Mouse (Mus musculus): ENCODE data around the gene Atg7. TPM values are rescaled to one million over a fixed set of nuclear protein-coding genes. Genes with fewer than 3 reads are reported as not detected.

The Atg7 gene
- total and polyA plus RNA-seq, 3 experiments, result 23.2 to 39.8 (median 38.8) TPM

DNA sequence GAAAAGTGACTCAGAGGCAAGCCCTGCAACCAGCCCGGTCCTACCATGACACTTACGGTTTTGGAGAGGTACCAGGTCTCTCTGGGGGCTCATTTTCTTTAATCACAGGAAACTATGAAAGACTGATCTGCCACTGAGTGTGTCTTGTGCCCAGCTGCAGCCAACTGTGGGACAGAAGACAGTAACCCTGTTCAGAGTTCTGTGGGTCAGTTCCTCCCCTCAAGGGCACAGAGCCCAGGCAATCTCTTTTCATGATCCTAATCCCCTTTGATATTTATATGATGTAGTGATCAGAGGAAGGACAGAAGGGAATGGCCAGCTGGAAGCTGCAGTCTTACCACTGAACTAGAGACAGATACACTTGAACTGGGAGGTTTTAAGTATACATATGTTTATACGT is 92.2 kb downstream of the Atg7 start:
- peak; percentile 47 for DNase-seq

DNA sequence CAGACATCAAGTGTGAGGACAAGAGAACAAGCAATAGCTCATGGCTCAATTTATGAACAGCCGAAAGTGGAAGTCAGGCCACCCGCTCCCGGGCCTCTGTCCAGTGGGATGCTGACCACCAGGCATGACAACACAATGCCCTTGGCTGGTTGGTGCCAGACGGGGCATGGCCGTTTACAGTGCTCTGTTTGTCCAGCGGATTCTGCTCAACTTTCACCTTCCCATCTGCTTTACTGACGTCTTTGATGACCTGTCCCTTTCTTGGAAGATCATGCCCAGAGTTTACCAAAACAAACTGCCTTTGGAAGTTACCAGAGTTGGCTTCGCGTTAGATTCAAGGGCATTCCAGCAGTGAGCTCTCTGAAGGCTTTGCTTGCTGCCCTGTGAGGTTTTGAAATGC is 93.5 kb downstream of the Atg7 start:
- peak; percentile 46 for DNase-seq

DNA sequence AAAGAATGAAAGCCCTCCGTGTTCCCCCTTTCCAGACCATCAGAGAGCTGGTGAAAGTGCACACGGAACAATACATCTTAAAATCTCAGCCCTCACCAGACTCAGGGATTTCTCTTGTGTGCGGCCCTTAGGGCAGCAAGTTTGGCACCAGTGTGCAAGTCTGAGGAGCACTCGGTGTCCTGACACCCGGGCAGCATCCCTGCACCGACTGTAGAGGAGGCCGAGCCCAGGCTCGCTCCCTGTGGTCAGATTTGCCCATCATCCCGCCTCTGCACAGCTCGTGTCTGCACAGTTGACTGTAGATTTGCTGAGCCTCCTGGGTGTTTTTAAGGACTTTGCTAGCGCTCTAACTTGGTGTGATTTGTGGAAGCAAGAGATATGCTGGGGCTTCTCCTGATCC is 94.3 kb downstream of the Atg7 start:
- no peak for DNase-seq

DNA sequence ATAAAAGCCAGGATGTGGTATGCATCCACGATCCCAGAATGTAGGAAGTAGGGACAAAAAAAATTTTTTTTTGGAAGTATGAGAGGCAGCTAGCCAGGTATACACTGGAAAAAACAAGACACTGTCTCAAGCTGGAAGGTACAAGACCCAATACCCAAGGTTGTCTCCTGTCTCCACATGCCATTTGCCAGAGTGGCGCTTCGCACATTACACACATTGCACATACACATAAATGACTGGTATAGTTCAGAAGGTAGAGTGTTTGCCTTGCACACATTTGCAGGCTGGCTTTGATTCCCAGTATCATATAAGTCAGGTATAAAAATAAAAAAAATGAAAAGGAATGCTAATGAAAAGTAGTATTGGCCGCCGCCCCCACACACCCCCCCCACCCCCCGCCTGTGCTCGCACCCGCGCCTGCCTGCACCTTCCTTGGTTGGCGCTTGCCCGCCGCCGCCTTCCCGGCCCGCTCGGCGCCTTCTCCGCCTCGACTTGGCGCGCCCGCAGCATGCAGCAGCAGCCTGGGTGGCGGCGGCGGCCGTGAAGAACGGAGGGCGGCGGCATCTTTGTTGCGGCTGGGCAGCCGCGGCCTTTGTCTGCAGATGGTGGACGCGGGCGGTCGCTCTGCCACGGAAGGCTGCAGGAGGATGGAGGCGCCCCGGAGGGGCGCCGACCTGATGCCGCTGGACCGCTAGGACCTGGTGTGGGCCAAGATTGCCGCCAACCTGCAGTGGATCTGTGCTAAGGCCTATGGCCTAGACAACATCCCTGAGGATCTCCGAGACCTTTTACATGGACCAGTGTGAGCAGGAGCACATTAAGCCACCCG is 95.2 kb downstream of the Atg7 start:
- peak; percentile 35 for DNase-seq

DNA sequence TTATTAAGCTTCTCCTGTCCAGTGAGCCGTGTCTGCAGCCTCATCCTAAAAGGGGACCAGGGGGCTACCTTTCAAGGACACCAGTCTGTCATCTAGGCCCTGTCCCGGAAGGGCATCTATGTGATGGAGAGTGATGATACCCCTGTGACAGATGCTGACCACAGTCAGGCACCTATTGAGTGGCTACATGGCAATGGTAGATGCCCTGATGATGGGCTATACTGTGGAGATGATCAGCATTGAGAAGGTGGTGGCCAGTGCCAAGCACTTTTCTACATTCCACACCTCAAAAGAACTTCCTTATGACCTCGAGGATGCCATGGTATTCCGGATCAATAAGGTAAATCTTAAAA is 95.8 kb downstream of the Atg7 start:
- no peak for DNase-seq

DNA sequence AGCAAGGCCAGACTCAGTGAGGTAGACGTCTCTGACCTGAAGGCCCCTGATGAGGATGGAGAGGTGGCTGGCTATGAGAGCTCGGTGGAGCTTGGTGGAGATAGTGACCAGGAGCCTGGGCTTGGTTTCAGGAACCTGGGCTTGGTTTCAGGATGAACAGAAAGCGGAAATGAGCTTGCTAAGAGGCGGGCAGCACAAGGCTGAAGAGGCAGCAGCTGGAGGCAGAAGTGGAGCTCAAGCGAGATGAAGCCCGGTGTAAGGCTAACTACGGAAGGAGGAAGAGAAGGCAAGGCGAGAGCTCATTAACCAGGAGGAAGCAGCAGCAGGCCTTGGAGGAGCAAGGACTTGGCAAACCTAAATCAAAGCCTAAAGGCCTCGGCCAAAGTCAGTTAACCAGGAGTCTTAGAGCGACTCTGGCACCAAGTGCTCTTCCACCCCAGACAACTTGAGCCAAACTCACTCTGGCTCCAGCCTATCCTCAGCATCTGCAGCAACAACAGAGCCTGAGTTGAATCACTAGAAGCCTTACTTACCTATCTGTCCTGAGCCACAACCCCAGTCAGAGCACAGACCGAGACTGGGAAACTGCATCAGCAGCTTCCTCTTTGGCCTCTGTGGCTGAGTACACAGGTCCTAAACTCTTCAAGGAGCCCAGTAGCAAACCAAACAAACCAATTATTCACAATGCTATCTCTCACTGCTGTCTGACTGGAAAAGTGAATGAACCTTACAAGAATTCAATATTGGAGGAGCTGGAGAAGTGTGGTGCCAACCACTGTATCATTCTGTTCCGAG is 99.5 kb downstream of the Atg7 start:
- DNase-seq, result no peak

DNA sequence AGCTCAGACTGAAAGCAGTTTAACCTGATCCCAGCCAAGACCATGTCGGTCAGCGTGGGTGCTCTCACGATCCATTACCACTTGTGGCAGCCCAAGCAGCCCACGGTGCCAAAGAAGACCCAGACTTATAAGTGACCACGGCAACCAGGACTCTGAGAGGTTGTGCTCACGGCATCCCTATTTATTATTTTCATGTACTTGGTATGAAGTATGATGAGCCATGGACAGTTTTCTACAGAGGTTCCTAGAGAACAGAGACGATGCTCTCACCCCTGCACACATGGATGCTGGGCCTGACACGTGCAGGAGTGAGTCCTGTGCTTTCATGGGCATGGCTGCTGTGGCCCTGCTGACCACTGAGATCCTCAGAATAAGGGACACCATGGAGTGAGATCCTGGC is 100.2 kb downstream of the Atg7 start:
- DNase-seq, result no peak

DNA sequence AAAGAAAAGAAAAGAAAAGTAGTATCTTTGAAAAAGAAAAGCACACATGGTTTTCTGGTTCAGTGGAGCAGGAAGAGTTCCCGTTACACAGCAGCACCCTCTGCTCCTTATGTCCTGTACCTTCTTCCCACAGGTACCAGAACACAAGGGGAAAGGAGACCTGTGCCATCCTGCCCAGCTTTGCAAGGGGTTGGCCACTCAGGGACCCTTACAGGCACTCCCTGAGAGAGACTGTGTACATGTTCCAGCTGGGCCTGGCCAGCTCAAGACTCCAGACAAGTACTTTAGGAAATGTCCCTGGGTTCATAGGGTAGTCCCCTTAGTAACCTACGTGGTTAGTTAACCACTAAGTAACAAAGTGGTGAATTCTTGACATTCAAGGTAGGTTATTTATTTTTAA is 100.9 kb downstream of the Atg7 start:
- no peak for DNase-seq

DNA sequence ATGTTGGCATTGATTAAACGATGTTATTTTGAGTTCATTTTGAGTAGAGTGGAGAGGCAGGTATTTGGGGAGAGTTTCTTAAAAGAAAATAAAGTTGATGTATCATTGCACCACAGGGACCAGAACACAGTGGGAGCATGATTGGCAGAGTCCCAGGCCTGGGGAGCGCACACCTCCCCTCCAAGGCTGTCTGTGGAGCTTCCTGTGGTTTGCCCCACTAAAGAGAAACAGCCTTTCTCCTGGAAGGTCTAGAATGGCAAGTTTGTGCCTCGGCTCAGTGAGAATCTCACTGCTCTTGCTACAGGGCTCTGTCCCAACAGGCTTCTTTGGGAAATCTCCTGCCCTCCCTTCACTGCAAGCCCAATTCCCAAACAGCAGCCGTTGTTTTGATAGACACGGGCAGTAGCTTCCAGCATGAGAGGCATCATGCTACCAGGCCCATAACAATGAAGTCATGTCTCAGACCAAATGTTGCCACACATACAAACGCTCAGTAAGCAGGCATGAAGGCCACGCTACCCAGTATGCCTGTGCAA is 103.6 kb downstream of the Atg7 start:
- peak; percentile 10 for DNase-seq

DNA sequence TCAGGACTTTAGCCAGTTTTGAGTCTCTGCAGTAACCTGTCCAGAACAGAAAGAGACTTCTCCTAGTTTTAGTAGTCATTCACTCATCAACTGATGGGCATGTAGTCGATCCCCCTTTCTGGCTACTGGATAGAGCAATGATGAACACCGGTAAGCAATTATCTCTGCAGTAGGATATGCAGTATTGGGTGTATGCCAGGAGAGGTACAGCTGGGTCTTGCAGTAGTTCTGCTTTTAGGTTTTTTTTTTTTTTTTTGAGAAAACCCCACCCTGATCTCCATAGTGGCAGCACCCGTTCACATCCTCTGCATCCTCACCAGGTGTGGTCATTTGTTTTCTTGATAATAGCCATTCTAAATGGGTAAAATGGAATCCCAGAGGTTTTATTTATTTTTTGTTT is 105.5 kb downstream of the Atg7 start:
- no peak for DNase-seq

DNA sequence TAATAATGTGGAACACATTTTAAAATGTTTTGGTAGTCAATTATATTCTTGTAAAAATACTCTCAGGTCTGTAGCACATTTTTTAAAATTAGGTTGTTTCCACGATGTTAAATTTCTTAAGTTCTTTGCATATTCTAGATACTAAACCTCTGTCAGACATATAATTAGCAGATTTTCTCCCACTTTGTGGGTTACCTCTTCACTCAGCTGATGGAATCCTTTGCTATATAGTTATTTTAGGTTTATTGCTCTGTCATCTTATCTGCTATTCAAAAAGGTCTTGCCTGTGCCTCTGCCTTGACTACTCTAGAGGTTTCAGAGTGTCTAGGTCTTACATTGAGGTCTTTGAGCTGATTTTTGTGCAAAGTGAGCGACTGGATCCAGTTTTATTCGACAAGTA is 106.0 kb downstream of the Atg7 start:
- no peak for DNase-seq

DNA sequence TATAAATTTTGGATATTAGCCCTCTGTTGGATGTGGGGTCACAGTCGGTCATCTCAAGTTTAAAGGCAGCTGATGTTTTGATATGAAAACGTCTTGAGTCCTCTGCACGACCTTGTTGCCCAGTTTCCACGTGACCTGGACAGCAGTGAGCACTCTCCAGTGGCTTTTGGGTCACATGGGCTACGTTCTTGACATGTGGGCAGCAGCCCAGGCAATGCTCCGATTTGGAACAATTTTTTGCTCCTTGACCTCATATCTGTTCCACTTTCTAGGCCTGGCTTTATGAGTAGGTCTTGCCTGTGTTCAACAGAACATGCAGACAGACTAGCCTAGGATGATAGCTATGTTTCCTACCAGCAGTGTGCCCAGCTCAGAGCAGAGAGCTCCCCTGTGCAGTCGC is 115.9 kb downstream of the Atg7 start:
- peak; percentile 41 for DNase-seq

DNA sequence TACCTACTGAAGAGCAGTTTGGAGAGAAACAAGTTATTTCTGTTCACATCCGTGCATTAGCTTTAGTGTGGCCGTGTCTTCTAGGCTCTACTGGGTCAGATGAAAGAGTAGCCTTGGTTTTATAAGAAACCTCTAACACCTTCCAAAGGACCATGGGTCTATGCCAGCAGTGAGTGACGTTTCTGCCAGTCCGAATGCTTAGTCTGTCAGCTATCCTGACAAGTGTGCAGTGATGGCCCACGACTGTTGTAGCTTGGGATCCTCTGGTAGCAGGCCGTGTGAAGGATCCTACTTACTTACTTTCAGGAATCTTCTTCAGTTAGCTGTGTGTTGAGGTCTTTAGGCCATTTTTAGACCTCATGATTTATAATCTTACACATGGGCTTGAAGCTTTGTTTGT is 123.4 kb downstream of the Atg7 start:
- DNase-seq, result no peak

DNA sequence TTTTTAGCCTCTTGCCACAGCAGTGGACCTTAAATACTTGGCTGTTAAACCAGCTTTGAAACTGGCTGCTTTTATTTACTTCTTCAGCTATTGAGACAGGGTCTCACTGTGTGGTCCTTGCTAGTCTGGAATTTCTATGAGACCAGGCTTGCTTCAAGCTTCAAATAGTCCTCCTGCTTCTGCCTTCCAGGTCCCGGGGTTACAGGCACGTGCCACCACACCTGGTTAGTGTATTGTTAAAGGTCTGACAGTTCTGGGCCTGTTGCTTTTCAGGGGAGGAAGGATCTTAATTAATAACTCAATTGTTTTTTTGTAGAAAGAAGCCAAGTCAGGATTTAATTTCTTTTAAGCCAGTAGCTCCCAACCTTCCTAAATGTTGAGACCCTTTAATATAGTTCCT is 124.8 kb downstream of the Atg7 start:
- no peak for DNase-seq

DNA sequence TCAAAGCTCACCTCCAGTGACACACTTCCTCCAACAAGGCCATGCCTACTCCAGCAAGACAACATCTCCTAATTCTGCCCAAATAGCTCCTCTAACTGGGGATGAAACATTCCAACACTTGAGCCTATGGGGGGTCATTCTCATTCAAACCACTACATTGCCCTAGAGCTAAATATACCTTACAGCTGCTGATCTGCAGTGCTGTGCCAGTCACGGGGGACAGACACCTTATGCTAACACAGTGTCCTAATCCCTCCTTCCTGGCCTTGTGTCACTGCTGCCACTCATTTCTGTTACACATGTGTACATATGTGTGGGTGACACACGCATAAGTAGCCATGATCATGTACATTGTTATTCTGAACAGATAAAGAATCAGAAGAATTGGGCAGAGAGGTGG is 127.4 kb downstream of the Atg7 start:
- DNase-seq, result no peak

DNA sequence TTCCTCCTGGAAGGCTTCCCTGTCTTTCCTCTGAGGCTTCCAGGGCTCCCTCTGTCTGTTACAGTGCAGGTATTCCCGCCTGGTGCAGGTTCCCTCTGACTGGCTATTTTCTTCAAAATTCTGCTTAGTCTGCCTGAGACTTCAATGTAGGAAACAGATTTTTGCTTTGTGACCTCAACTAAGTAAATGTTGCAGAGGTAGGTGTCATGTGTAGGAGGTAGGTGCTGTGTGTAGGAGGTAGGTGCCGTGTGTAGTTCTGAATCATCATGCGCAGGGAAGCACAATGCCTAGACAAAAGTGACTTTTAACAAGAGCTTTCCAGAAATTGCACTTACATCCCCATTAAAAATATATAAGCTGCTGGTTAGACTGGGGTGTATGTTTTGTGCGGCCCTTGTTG is 128.6 kb downstream of the Atg7 start:
- no peak for DNase-seq

DNA sequence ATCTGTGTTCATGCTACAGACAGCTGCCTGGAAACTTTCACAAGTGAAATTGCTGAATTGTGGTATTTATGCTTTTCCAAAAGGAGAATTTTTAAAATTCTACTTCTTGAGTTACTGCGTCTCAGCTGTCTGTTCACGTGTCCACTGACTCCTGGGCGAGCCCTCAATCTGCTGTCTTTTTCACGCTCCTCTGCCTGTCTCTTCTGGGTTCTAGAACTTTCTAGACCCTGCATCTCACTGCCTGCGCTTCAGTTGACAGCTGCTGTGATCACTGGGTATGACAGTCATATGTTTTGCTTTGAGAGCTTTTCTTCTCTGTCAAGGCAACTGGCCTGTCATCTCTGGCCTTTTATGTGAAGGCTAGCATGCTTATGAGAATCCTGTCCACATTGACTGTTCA is 132.3 kb downstream of the Atg7 start:
- no peak for DNase-seq

DNA sequence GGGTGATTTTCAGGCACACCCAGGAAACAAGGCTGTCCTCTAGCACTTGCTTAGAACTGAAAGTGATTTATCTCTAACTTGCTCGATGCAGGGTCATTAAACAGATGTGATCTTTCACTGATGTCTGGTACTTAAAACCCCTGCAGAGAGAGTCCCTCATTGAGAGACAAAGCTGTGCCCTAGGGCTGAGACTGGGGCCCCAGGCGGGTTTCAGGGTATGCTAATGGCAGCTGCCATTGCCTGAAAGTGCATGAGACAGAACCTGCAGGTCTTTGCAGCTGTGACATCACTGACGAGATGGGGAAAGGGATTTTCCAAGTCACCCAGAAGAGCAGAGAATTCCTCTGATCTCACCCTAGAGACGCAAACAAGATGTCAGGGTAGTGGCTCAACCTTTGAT is 135.0 kb downstream of the Atg7 start:
- no peak for DNase-seq

DNA sequence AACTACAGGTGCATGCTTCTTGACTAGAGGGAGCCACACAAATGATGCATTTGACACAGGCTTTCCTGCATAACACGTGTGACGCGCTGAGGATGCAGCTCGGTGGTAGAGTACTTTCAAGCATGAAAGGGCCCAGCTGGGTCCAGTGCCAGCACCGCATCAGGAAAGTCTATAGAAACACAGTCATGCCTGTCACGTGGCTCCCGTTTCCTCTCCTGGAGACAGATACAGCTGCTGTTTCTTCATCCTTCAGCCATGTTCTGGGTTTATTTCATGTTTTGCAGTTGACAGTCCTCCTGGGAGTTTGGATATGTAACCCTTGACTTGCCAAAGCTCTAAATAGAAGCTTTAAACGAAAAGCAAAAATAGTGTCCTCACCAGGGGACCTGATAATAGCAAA is 135.8 kb downstream of the Atg7 start:
- DNase-seq, result no peak

DNA sequence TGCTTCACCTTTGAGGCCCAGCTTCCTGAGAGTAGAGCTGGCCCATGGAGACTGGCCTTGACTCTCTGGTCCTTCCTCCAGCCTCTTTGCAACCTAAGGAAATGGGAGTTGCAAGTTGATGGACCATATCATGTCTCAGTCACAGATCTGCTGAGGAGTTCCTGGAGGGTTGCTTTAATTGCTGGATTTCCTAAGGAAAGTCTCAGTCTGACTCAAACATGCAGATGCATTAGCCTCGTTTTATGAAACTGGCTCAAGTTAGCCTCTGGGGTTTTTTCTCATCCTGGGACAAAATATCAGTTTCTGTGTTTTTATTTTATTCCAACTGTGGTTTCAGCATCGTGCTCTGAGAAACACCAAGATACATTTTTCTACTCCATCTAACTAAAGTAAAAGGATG is 137.7 kb downstream of the Atg7 start:
- no peak for DNase-seq

DNA sequence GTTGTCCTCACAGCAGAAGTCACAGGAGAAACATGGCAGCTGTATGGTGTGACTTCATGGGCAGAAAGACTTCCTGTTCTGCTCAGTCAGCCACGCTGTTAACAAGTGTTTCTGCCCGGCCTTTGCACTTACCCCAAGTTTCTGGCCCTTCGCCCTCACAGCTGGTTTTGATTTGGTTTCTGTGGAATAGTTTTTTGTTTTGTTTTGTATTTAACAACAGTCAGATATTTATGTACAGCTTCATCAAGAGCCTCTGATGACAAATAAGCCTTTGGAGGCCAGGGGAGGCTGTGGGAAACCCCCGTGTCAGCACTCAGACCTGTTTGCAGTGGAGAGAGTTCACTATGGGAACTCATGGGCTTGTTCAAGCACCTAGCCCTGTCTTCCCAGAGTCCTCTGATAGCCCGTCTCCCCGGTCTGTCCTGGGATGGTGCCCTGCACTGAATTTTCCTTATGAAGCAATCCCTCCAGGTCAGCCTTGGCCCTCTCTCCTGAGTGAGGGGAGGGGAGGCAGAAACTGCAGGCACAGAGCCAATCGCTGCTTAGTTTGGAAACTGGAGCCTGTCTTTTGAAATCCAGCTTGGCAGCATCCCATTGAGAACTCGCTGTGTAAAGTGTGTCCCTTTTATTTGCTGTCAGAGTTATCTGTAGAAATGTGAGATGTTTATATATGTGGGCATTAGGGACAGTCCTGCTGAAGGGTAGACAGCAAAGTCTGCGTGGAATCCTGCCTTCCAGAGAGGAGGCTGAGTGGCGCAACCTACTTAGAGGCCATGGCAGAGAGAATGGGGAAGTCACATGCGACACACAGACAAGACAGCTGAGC is 138.7 kb downstream of the Atg7 start:
- peak; percentile 89 for DNase-seq

DNA sequence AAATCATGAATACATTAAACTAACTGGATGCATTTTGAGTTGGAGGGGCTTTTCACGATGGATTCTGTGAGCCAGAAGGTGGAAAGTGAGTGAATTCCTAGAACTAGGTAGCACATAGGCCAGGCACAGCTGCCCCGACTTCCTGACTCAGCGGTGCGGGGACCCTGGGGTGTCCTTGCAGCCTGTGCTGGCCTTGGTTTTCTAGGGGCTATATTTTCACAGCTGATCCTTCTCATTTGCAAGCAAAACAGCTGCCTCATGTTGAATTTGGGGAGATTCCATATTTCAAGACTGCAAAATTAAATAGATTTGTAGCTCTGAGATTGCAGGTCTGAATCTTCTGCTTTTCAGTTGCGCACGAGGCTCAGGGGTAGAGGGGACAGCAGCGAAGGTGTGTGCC is 139.6 kb downstream of the Atg7 start:
- peak; percentile 52 for DNase-seq

DNA sequence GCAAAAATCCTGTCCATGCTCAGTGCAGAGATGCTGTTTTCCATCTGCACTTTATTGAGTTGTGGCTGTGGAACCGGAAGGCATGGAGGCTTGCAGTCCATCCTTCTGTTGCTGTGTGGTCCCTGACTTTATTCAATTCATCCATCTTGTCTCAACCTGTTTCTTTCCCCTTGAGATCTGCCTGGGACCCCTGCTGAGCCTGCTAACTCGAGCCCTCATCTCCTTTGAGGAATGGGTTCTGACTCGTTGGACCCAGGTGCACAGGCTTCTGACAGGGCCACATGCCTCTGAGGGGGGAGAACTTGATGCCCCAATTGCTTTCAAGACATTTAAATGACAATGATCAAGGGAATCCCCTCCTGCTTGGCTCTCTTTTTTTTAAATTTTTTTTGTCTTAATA is 143.6 kb downstream of the Atg7 start:
- DNase-seq, result no peak
